Mouse (Mus musculus) forebrain, embryonic 12.5 days (tissue): ENCODE data around the gene Zfp273. TPM values are rescaled to one million over a fixed set of nuclear protein-coding genes. Genes with fewer than 3 reads are reported as not detected.

Experiments used
- polyA plus RNA-seq: library from polyadenylated mRNA; unstranded; fragments of >200 nt; fragmentation: Nextera tagmentation; extraction: Ambion mirVana; gene quantifications from 2 replicates; pipeline ENCODE4 v1.2.1, GENCODE M21; 2016

The Zfp273 gene
- polyA plus RNA-seq, 1 experiment from 2014 or later: 10.2 TPM

Other genes with a start within 250 kb of the Zfp273 start
- gene Zfp729b, start 204.0 kb upstream of the Zfp273 start, polyA plus RNA-seq: 4.8 and 5.3 TPM in 2 replicates
- 0.49 TPM in 1 of 2 replicates, not detected in the other for gene Gm49345, start 176.0 kb upstream of the Zfp273 start, polyA plus RNA-seq
- gene Zfp729a, start 175.9 kb upstream of the Zfp273 start, polyA plus RNA-seq: 3.4 and 3.8 TPM in 2 replicates
- gene Zfp738, start 126.7 kb upstream of the Zfp273 start, polyA plus RNA-seq: 13.5 and 13.8 TPM in 2 replicates
- gene Zfp65, start 84.6 kb upstream of the Zfp273 start, polyA plus RNA-seq: 9.3 and 9.6 TPM in 2 replicates
- 5.4 and 5.8 TPM in 2 replicates for gene Zfp85, start 58.5 kb upstream of the Zfp273 start, polyA plus RNA-seq
- 3.3 TPM in 2 replicates for gene Zfp493, start 34.0 kb upstream of the Zfp273 start, polyA plus RNA-seq
- gene Gm10037, start 17.4 kb downstream of the Zfp273 start, polyA plus RNA-seq: 3.4 and 4.6 TPM in 2 replicates
- not detected in 2 replicates for gene BC048507, start 49.6 kb downstream of the Zfp273 start, polyA plus RNA-seq